Mouse (Mus musculus): ENCODE data around the gene Lman2l. TPM values are rescaled to one million over a fixed set of nuclear protein-coding genes. Genes with fewer than 3 reads are reported as not detected.

Gene Lman2l
- polyA plus RNA-seq, 1 experiment from 2014 or later, result 52.0 TPM

DNA sequence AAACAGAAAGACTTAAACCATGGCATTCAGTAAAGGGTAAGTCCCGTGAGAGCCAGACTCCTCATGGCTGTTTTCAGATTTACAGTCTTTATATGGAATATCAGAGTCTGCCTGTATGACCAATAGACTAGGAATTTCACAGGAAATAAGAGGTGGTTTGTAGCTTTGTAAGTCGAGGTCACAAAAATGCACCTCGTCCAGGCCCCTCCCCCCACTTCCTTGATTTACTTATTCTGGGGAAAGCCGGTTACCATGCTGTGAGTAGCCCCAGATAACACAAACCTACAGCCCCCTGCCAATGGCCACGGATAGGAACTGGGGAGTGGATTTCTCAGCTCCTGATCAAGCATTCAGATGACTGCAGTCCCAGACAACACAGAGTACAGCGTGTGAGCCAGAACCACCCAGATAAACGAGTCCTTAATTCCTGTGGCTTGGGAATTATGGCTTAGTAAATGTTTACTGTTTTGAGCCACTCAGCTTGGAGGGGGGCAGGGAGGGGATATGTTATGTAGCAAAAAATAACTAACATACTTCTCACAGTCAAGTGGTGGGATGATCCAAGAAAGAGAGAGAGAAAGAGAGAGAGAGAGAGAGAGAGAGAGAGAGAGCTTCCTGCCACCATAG is 12.4 kb upstream of the Lman2l start:
- H3K9ac ChIP-seq, result no peak overlapping the region
- no peak overlapping the region for H3K4me2 ChIP-seq (replicated peaks)
- H3K27ac ChIP-seq (replicated peaks), result no peak overlapping the region; the same call in 1 of the 2 replicates
- H3K4me3 ChIP-seq (replicated peaks), result no peak overlapping the region
- WGBS, result 23% methylated on average over 7 of the region's 7 CpGs
- ATAC-seq (ENCODE audit: insufficient number of reproducible peaks, low FRiP score, low TSS enrichment, low read depth), result no peak
- peaks cover 4% of the 10 kb centered on the region; the same call in 1 of the 2 replicates for H3K4me1 ChIP-seq
- no peaks in the 10 kb centered on the region for H3K27me3 ChIP-seq
- no peaks in the 10 kb centered on the region for H3K9me3 ChIP-seq (replicated peaks)
- no peaks in the 10 kb centered on the region for H3K36me3 ChIP-seq

DNA sequence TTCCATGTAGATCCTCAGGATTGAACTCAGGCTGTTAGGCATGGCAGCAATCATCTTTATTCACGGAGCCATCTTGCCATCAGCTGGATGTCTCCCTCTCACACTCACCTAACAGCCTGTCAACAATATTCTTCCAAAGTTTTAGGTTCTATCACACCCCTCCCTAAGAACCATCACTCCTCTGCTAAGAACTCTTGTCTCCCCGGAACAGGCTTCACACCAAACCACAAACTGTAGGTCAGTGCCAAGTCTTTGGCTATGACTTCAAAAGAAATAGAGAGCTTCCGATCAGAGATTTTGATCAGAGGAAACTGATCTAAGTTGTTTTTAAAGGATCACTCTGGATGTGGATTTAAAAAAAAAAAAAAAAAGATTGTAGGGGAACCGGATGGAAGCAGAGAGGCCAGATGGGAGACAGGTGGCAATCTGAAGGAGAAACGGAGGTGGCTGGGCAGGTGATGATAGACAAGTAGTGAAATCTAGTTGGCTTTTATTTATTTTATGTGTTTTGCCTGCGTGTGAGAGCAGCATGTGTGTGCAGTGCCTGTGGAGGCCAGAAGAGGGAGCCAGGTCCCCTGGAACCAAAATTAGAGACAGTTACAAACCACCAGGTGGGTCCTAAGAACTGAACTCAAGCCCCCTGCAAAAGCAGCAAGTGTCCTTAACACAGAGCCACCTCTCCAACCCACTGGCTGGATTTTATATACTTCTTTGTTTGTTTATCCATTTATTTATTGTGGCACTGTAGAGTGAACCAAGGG is 9.2 kb upstream of the Lman2l start:
- Histone ChIP-seq H3K4me1 (no peaks in the 10 kb centered on the region), H3K9me3 (replicated peaks) (no peaks in the 10 kb centered on the region), H3K27ac (replicated peaks) (no peak overlapping the region), H3K4me2 (replicated peaks) (no peak overlapping the region), H3K9ac (no peak overlapping the region), H3K4me3 (replicated peaks) (no peak overlapping the region), H3K36me3 (no peaks in the 10 kb centered on the region), H3K27me3 (no peaks in the 10 kb centered on the region)
- 79% methylated on average over 6 of the region's 6 CpGs for WGBS
- ATAC-seq (ENCODE audit: insufficient number of reproducible peaks, low FRiP score, low TSS enrichment, low read depth), result no peak

DNA sequence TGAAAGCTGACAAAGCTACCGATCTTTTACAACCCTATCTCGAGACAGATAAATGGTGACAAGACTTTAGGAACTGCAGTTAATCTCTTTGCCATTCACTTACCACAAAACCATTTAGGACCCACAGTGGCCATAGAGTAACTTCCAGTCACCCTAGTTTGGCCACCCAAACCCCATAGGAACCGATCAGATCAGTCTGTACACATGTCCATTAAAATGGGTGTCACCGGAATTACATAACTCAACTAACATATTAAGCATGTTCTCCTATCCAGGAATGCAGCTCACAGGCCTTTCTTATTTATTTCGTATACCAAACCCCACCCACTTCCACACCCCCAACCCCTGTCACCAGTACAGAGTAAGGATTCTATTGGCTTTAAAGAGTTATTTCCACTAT is 1.8 kb upstream of the Lman2l start:
- H3K4me2 ChIP-seq (replicated peaks), result no peak overlapping the region
- no peak overlapping the region for H3K27ac ChIP-seq (replicated peaks)
- H3K27me3 ChIP-seq, result no peaks in the 10 kb centered on the region
- peaks cover 10% of the 10 kb centered on the region; the same call in 1 of the 2 replicates for H3K4me1 ChIP-seq
- H3K9me3 ChIP-seq (replicated peaks), result no peaks in the 10 kb centered on the region
- no peak overlapping the region for H3K4me3 ChIP-seq (replicated peaks)
- ATAC-seq (ENCODE audit: insufficient number of reproducible peaks, low FRiP score, low TSS enrichment, low read depth), result no peak
- H3K36me3 ChIP-seq, result peaks cover 14% of the 10 kb centered on the region
- H3K9ac ChIP-seq, result no peak overlapping the region
- 85% methylated on average over 5 of the region's 5 CpGs for WGBS

DNA sequence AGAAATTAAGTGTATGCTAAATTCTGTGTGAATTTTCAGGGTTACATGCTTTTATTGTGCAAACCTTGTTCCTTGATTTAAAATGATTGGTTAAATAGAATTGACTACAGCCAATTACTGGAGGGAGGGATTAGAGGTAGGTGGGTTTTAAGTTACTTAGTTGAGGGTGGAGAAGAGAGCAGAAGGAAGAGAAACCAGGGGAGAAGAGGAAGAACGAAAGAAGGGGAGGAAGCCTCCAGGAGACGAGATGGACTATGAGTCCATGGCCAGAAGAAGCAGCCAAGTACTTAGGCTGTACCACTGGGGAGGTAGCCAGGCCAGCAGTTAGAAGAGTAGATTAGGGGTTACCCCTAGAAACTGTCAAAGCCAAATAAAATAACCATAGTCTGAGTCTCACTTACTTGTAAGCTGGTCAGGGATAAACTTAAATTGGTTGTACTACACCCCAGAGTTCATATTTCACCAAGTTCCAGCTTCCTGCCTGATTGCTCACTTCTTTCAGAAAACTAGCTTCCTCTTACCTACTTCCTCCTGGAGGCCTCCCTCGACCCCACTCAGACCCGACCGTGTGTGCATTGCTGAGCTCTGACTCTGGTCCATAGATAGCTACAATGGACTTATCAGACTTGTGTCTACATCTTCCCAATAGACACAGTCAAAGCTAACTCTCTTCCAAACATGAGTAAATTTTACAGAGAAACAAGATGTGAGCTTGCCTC is 1.2 kb upstream of the Lman2l start:
- no peak overlapping the region for H3K4me3 ChIP-seq (replicated peaks)
- H3K9me3 ChIP-seq (replicated peaks), result no peaks in the 10 kb centered on the region
- no peak for ATAC-seq (ENCODE audit: insufficient number of reproducible peaks, low FRiP score, low TSS enrichment, low read depth)
- H3K27me3 ChIP-seq, result no peaks in the 10 kb centered on the region
- no peak overlapping the region for H3K4me2 ChIP-seq (replicated peaks)
- H3K27ac ChIP-seq (replicated peaks), result no peak overlapping the region
- peaks cover 10% of the 10 kb centered on the region; the same call in 1 of the 2 replicates for H3K4me1 ChIP-seq
- peaks cover 20% of the 10 kb centered on the region for H3K36me3 ChIP-seq
- WGBS, result 78% methylated on average over 5 of the region's 5 CpGs
- H3K9ac ChIP-seq, result no peak overlapping the region

- Histone ChIP-seq H3K36me3 (peaks cover 21% of the 10 kb centered on the region), H3K4me2 (replicated peaks) (peak overlapping the region; percentile 24; the same call in 1 of the 2 replicates), H3K27ac (replicated peaks) (peak overlapping the region; percentile 52), H3K9ac (no peak overlapping the region), H3K4me1 (peaks cover 10% of the 10 kb centered on the region; the same call in 1 of the 2 replicates), H3K4me3 (replicated peaks) (peak overlapping the region; percentile 86), H3K27me3 (no peaks in the 10 kb centered on the region), H3K9me3 (replicated peaks) (no peaks in the 10 kb centered on the region)
- WGBS, result 44% methylated on average over 8 of the region's 8 CpGs
- no peak for ATAC-seq (ENCODE audit: insufficient number of reproducible peaks, low FRiP score, low TSS enrichment, low read depth)
These were observed 437 bp upstream of the Lman2l start for GRCm38 (mm10) chr1:36445508-36445907.

DNA sequence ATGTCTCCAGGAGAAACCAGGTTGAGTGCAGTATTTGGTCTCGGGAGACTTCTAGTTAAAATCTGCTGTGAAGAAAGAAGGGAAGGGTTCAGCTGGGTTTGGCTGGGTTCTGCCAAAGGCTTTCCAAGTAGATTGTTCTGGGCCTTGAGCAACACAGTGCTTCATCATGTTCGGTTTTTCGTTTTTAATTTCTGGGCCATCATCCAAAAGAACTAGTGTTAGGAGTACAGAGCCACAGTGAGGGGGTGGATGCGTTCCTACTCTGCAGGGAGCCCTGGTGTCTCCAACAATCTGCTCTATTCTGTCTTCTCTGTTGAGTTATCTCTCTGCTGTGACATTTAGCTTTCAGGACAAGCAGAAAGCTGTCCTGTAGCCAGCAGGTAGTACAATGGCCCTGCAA is 4.0 kb downstream of the Lman2l start:
- peaks cover 59% of the 10 kb centered on the region for H3K36me3 ChIP-seq
- ATAC-seq (ENCODE audit: insufficient number of reproducible peaks, low FRiP score, low TSS enrichment, low read depth), result no peak
- 74% methylated on average over 4 of the region's 4 CpGs for WGBS

GRCm38 (mm10) chr1:36437223-36437622 is 7.8 kb downstream of the Lman2l start:
- no peak for ATAC-seq (ENCODE audit: insufficient number of reproducible peaks, low FRiP score, low TSS enrichment, low read depth)
- H3K9me3 ChIP-seq (replicated peaks), result no peaks in the 10 kb centered on the region
- peaks cover 78% of the 10 kb centered on the region for H3K36me3 ChIP-seq
- no peak overlapping the region for H3K9ac ChIP-seq
- no peak overlapping the region for H3K4me2 ChIP-seq (replicated peaks)
- WGBS, result 88% methylated on average over 3 of the region's 3 CpGs
- H3K27me3 ChIP-seq, result no peaks in the 10 kb centered on the region
- H3K27ac ChIP-seq (replicated peaks), result no peak overlapping the region
- H3K4me3 ChIP-seq (replicated peaks), result no peak overlapping the region
- no peaks in the 10 kb centered on the region for H3K4me1 ChIP-seq

More for the DNA sequence above, 4.0 kb downstream of the Lman2l start:
- H3K27me3 ChIP-seq, result no peaks in the 10 kb centered on the region
- no peak overlapping the region for H3K4me3 ChIP-seq (replicated peaks)
- H3K4me1 ChIP-seq, result peaks cover 10% of the 10 kb centered on the region; the same call in 1 of the 2 replicates
- H3K9me3 ChIP-seq (replicated peaks), result no peaks in the 10 kb centered on the region
- no peak overlapping the region for H3K27ac ChIP-seq (replicated peaks)
- H3K4me2 ChIP-seq (replicated peaks), result no peak overlapping the region
- no peak overlapping the region for H3K9ac ChIP-seq

DNA sequence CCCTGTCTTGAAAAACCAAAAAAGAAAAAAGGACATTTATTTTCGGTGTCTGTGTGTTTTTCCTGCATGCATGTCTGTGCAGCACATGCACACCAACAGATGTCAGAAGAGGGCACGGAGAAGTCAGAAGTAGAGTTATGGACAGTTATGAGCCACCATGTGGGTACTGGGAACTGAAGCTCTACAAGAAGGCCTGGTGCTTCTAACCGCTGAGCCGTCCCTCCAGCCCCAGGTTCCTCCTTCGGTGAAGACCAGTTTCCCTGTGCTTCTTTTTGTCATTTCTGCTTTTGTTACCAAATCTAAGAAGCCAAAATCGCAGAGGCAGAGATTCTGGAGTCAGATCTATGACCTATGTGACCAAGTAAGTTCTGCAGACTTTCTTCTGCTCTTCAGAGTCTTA is 8.6 kb downstream of the Lman2l start:
- Histone ChIP-seq H3K36me3 (peaks cover 78% of the 10 kb centered on the region), H3K9ac (no peak overlapping the region), H3K4me3 (replicated peaks) (no peak overlapping the region), H3K27ac (replicated peaks) (no peak overlapping the region), H3K4me1 (no peaks in the 10 kb centered on the region), H3K9me3 (replicated peaks) (no peaks in the 10 kb centered on the region), H3K4me2 (replicated peaks) (no peak overlapping the region), H3K27me3 (no peaks in the 10 kb centered on the region)
- WGBS, result 92% methylated on average over 6 of the region's 6 CpGs
- no peak for ATAC-seq (ENCODE audit: insufficient number of reproducible peaks, low FRiP score, low TSS enrichment, low read depth)

DNA sequence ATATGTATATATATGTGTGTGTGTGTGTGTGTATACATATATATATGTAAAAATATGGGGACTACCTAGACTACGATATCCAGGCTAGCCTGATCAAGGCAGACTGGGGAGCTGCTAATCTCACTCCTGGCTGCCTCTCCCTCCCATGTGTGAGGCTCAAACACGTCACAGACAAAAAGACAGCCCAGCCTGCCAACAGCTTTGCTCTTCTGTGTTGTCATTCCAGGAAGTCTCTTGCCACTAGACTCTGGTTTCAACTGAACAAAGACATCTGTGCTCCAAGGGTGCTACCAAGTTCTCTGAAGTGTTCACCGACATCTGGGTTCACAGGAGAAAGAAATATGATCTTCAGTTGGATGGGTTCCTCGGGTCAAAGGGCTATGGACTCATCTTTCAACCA is 10.0 kb downstream of the Lman2l start:
- H3K27ac ChIP-seq (replicated peaks), result no peak overlapping the region
- no peak overlapping the region for H3K4me2 ChIP-seq (replicated peaks)
- H3K27me3 ChIP-seq, result no peaks in the 10 kb centered on the region
- ATAC-seq (ENCODE audit: insufficient number of reproducible peaks, low FRiP score, low TSS enrichment, low read depth), result no peak
- no peak overlapping the region for H3K9ac ChIP-seq
- WGBS, result 59% methylated on average over 4 of the region's 4 CpGs
- H3K4me1 ChIP-seq, result no peaks in the 10 kb centered on the region
- no peaks in the 10 kb centered on the region for H3K9me3 ChIP-seq (replicated peaks)
- no peak overlapping the region for H3K4me3 ChIP-seq (replicated peaks)
- peaks cover 88% of the 10 kb centered on the region for H3K36me3 ChIP-seq

- no peak overlapping the region for H3K27ac ChIP-seq (replicated peaks)
- ATAC-seq (ENCODE audit: insufficient number of reproducible peaks, low FRiP score, low TSS enrichment, low read depth), result no peak
- peaks cover 86% of the 10 kb centered on the region for H3K36me3 ChIP-seq
- H3K9ac ChIP-seq, result no peak overlapping the region
- 86% methylated on average over 3 of the region's 3 CpGs for WGBS
- no peaks in the 10 kb centered on the region for H3K9me3 ChIP-seq (replicated peaks)
- H3K27me3 ChIP-seq, result no peaks in the 10 kb centered on the region
- no peak overlapping the region for H3K4me2 ChIP-seq (replicated peaks)
- no peak overlapping the region for H3K4me3 ChIP-seq (replicated peaks)
- H3K4me1 ChIP-seq, result no peaks in the 10 kb centered on the region
These were observed 11.5 kb downstream of the Lman2l start for GRCm38 (mm10) chr1:36433616-36434015.

GRCm38 (mm10) chr1:36432999-36433398 is 12.1 kb downstream of the Lman2l start:
- WGBS, result 87% methylated on average over 4 of the region's 4 CpGs
- Histone ChIP-seq H3K9ac (no peak overlapping the region), H3K27me3 (no peaks in the 10 kb centered on the region), H3K4me3 (replicated peaks) (no peak overlapping the region), H3K9me3 (replicated peaks) (no peaks in the 10 kb centered on the region), H3K4me1 (no peaks in the 10 kb centered on the region), H3K27ac (replicated peaks) (no peak overlapping the region), H3K4me2 (replicated peaks) (no peak overlapping the region), H3K36me3 (peaks cover 86% of the 10 kb centered on the region)
- ATAC-seq (ENCODE audit: insufficient number of reproducible peaks, low FRiP score, low TSS enrichment, low read depth), result no peak

Data from embryonic facial prominence, embryonic 15.5 days (tissue).